Mouse (Mus musculus) C2C12 (cell line): ENCODE measurements around the gene S1pr4.

Experiments
- CTCF ChIP-seq: IDR thresholded peaks from one replicate; pipeline ENCODE4 v1.5.1; 2011; ENCODE audit not compliant: control insufficient read depth, insufficient read depth, insufficient read length
- FOSL1 ChIP-seq: IDR thresholded peaks from one replicate; pipeline ENCODE4 v1.8.0; 2011; ENCODE audit warnings: mild to moderate bottlenecking, low read length; ENCODE audit not compliant: poor library complexity, insufficient read depth, severe bottlenecking
- MAX ChIP-seq: IDR thresholded peaks from one replicate; pipeline ENCODE4 v1.6.1; 2011; ENCODE audit warnings: mild to moderate bottlenecking, control low read depth
- MYOD1 ChIP-seq: IDR thresholded peaks from one replicate; pipeline ENCODE4 v1.6.1; 2011; ENCODE audit warnings: low read depth; ENCODE audit not compliant: control insufficient read depth, insufficient read length
- MYOG ChIP-seq: IDR thresholded peaks from one replicate; pipeline ENCODE4 v1.6.1; 2011; ENCODE audit not compliant: control insufficient read depth, insufficient read length; ENCODE audit errors: extremely low read depth
- USF1 ChIP-seq: IDR thresholded peaks from one replicate; pipeline ENCODE4 v1.6.1; 2011; ENCODE audit warnings: low read depth, mild to moderate bottlenecking, control low read depth, moderate library complexity

GRCm38 (mm10) chr10:81454106-81454505 lies 45.8 kb downstream of the S1pr4 start:
- TF ChIP-seq CTCF (no peak), USF1 (no peak), MYOG (no peak), MAX (no peak), FOSL1 (no peak), MYOD1 (no peak)
